Mouse (Mus musculus): ENCODE data around the gene Psap. TPM values are rescaled to one million over a fixed set of nuclear protein-coding genes. Genes with fewer than 3 reads are reported as not detected.
A peak's percentile ranks its signal among the peaks of the same experiment; 100 is the strongest.

Psap gene
- polyA plus RNA-seq, 1 experiment from 2014 or later: 41.0 TPM

DNA sequence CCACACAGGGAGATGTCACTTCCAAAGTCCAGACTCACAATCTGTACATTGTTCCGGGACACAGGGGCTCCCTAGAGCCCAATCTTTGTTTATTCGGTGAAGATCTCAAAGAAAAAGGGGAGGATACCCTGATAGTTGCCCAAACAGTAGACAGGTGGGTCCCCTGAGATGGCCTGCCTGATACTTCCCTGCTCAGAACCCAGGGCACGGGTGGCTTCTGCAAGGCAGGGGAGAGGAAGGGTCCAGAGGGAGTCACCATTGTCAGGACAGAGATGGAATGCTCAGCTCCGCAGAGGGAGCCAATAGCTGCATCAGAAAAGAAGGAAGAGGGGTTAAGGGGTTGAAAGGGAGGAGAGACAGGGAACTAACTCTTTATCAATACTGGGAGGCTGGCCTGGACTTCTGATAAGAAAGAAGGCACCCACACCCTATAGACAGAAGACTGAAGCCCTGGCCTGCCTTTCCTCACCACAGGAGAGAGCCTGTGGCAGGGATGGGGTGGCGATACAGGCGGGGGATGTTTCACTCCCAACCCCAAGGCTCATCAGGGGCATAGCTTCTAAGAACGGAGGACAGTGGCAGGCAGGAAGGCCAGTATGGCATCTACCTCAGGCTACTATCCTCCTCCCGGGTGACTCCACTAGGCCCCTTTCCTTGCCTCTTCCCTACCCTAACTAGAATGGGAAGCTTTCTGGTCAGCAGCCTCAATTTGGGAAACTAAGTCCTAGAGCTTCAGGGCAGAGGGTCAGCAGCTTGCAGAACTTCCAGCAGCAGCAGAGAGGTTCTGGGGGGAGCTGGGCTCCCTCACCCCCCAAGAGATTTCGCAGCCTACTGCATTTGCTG lies 70.6 kb downstream of the Psap start:
- 43% methylated on average over 9 of the region's 9 CpGs for WGBS
- no peak overlapping the region for H3K4me3 ChIP-seq
- H3K9me3 ChIP-seq (replicated peaks): no peaks in the 10 kb centered on the region
- H3K4me1 ChIP-seq: peaks cover 63% of the 10 kb centered on the region
- H3K36me3 ChIP-seq: no peaks in the 10 kb centered on the region
- DNase-seq (ENCODE audit: low spot score): no peak
- H3K27me3 ChIP-seq (ENCODE audit: low read depth, poor library complexity, severe bottlenecking): peaks cover 27% of the 10 kb centered on the region
- no peak overlapping the region for H3K27ac ChIP-seq

DNA sequence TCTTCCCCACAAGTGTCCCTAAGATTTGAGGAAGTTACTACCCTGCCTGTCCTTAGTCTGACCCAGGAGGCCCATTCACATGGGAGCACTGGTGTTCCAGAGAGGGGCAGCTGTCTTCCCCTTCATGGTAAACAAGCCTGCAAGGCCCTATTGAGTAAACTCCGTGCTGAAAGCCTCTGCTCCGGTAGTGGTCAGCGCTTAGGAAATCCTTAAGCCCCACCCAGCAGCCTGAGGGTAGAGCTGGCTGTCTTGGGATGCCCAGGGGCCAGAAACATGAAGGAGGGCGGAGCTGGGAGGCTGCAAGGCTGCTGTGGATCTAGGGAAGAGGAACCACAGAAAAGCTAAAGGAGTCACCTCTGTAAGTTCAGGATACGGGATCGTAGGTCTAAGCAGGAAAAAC lies 71.6 kb downstream of the Psap start:
- 34% methylated on average over 6 of the region's 6 CpGs for WGBS
- H3K4me1 ChIP-seq: peaks cover 67% of the 10 kb centered on the region

DNA sequence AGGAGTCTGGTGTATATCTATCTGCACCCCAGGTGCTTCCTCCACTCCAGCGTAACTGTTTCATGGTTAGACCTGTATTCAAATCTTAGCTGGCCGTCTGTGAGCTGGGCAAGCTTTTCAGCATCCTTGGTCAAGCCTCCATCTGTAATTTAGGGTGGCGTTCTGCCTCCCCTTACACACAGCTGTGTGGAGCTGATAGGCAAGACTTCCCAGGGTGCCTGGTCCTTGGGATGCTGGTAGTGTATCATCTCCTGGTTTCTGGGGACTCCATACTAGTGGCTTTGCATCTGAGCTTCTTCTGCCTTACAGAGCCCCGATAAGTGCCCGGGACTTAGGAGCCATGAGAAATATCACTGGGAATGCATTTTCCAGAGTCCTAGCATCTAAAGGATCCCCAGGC lies 72.2 kb downstream of the Psap start:
- Histone ChIP-seq H3K9me3 (replicated peaks) (no peaks in the 10 kb centered on the region), H3K4me3 (no peak overlapping the region), H3K4me1 (peaks cover 67% of the 10 kb centered on the region), H3K27me3 (ENCODE audit: low read depth, poor library complexity, severe bottlenecking) (peaks cover 27% of the 10 kb centered on the region), H3K36me3 (no peaks in the 10 kb centered on the region), H3K27ac (no peak overlapping the region)
- DNase-seq (ENCODE audit: low spot score): no peak
- 87% methylated on average over 5 of the region's 5 CpGs for WGBS

More for the DNA sequence above, 71.6 kb downstream of the Psap start:
- peaks cover 27% of the 10 kb centered on the region for H3K27me3 ChIP-seq (ENCODE audit: low read depth, poor library complexity, severe bottlenecking)
- no peak overlapping the region for H3K4me3 ChIP-seq
- H3K36me3 ChIP-seq: no peaks in the 10 kb centered on the region
- DNase-seq (ENCODE audit: low spot score): no peak
- no peak overlapping the region; the same call in 1 of the 2 replicates for H3K27ac ChIP-seq
- no peaks in the 10 kb centered on the region for H3K9me3 ChIP-seq (replicated peaks)

DNA sequence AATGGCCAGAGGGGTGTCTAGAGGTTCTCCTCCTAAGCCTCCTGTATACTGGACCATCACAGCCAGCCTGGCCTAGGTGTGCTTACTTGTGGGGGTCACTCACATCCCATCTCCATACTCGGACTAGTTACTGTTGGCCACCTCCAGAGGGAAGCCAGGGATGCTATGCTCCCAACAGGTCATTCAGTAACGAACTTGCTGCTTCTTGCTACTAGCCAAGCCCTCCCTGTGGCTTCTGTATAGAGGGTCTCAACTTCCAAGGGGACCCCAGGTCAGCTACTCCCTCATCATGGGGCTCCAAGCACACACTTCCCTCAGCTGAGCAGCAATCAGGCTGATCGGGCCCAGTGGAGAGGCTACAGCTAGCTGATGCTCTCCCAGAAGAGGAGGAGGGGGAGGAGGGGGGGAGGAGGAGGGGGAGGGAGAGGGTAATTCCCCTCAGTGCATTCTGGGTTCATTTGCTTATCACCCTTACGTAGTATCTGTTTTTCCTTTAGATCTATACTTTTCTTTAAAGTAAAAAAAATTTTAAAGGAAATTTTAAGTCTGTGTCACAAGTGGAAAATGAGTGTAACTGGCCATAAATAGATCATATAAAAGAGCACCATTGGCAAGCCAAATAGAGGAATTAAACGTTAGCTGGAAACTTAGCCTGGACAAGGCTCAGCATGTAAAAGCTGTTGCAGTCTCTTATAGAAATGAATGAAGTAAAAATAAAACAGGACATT lies 72.8 kb downstream of the Psap start:
- H3K9me3 ChIP-seq (replicated peaks): no peaks in the 10 kb centered on the region
- H3K36me3 ChIP-seq: no peaks in the 10 kb centered on the region
- DNase-seq (ENCODE audit: low spot score): no peak
- 55% methylated on average over 5 of the region's 5 CpGs for WGBS
- no peak overlapping the region for H3K4me3 ChIP-seq
- H3K27me3 ChIP-seq (ENCODE audit: low read depth, poor library complexity, severe bottlenecking): peaks cover 27% of the 10 kb centered on the region
- H3K4me1 ChIP-seq: peaks cover 67% of the 10 kb centered on the region
- no peak overlapping the region for H3K27ac ChIP-seq

DNA sequence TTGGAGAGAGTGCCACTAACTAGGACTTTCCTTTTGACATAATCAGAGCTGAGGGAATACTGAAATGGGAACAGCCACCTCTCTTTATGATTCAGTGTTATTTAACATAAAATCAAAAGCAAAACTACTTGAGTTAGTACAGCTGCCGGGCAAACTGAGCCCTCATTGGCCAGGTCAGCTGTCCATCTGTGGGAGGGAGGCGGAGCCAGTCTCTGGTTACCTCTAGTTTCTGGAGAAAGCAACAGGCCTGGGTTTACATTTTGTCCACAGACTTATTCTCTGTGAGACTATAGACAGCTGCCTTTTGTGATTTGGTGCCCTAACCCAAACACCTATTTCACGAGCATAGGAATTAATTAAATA lies 73.4 kb downstream of the Psap start:
- H3K36me3 ChIP-seq: no peaks in the 10 kb centered on the region
- no peak overlapping the region for H3K4me3 ChIP-seq
- H3K4me1 ChIP-seq: peaks cover 67% of the 10 kb centered on the region
- WGBS: 45% methylated on average over 3 of the region's 3 CpGs
- DNase-seq (ENCODE audit: low spot score): peak; percentile 81
- peak overlapping the region; percentile 78 for H3K27ac ChIP-seq
- peaks cover 27% of the 10 kb centered on the region for H3K27me3 ChIP-seq (ENCODE audit: low read depth, poor library complexity, severe bottlenecking)
- no peaks in the 10 kb centered on the region for H3K9me3 ChIP-seq (replicated peaks)

DNA sequence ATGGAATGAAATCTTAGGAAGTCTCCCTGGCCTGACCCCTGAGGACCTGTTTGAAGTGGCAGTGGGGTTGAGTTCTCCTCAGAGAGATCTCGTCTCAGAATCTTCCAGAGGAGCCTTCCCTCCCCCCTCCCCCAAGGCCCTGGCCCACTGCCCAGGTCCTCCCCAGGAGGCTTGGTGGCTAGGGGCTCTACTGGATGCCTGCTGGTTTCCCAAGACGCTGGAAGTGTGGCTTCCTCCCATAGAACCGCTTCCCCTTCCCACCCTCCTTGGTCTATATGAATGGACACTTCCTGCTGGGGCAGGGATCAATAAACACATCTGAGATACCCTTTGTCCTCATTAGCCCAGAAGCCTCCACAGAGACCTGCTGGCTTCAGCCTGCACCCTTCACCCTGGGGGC lies 73.8 kb downstream of the Psap start:
- Histone ChIP-seq H3K27me3 (ENCODE audit: low read depth, poor library complexity, severe bottlenecking) (peaks cover 23% of the 10 kb centered on the region), H3K36me3 (no peaks in the 10 kb centered on the region), H3K27ac (peak overlapping the region; percentile 78), H3K4me3 (no peak overlapping the region), H3K9me3 (replicated peaks) (no peaks in the 10 kb centered on the region), H3K4me1 (peaks cover 67% of the 10 kb centered on the region)
- no peak for DNase-seq (ENCODE audit: low spot score)
- WGBS: 28% methylated on average over 3 of the region's 3 CpGs

DNA sequence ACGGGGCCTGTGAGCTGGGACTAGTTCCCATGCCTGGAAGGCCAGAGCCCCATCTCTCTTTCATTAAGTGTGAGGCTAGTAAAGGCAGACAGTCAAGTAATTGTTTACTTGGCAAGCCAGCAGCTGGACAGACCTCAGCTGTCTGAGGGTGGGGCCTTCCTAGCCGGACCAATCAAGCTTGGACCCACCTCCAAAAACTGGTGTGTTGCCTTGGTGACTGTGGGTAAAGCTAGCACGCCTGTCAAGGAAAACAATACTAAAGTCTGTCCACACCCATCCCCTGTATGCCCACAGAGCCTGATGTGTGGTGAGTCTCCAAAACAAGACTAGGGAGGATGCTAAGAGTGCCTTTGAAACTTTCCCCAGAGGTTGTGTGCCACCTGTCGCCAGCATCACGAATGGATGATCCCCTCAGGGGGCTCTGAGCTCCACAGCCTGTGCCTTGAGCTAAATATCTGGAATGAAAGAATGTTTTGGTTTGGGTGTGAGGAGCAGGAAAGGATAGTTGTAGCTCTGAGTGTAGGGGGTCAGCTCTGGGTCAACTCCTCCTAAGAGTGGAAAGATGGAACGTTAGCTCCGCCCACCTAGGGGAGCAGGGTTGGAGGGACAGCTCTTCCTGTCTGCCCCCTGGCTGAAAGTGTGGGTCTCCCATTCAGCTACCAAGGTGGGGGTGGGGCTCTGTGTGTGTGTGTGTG lies 74.5 kb downstream of the Psap start:
- H3K4me1 ChIP-seq: peaks cover 60% of the 10 kb centered on the region
- no peak overlapping the region for H3K4me3 ChIP-seq
- peak overlapping the region; percentile 78 for H3K27ac ChIP-seq
- H3K27me3 ChIP-seq (ENCODE audit: low read depth, poor library complexity, severe bottlenecking): peaks cover 18% of the 10 kb centered on the region
- WGBS: 31% methylated on average over 7 of the region's 7 CpGs
- no peaks in the 10 kb centered on the region for H3K36me3 ChIP-seq
- DNase-seq (ENCODE audit: low spot score): no peak
- H3K9me3 ChIP-seq (replicated peaks): no peaks in the 10 kb centered on the region

Other genes starting within 250 kb of the Psap start
- 1.1 and 2.0 TPM in 2 replicates for gene Spock2, start 171.4 kb upstream of the Psap start, polyA plus RNA-seq (2016; fragmentation: Nextera tagmentation; extraction: Ambion mirVana)
- gene Chst3, start 58.4 kb upstream of the Psap start, polyA plus RNA-seq (2016; fragmentation: Nextera tagmentation; extraction: Ambion mirVana): 1.4 and 2.0 TPM in 2 replicates
- gene Vsir, start 69.2 kb downstream of the Psap start, polyA plus RNA-seq (2016; fragmentation: Nextera tagmentation; extraction: Ambion mirVana): 1.1 and 2.0 TPM in 2 replicates
- gene Gm17455, start 122.1 kb downstream of the Psap start, polyA plus RNA-seq (2016; fragmentation: Nextera tagmentation; extraction: Ambion mirVana): 0.53 and 0.65 TPM in 2 replicates

Measured in limb, embryonic 10.5 days (tissue).